Mouse (Mus musculus) intestine, embryonic 14.5 days (tissue): ENCODE results near the gene Polr3h. TPM values are rescaled to one million over a fixed set of nuclear protein-coding genes. Genes with fewer than 3 reads are reported as not detected.

Experiments
- ATAC-seq: fragments of 200-750 bp; cut with Nextera tagmentation; replicated peaks from 2 replicates; pipeline ENCODE4 v1.8.0; 2017; ENCODE audit warnings: low read depth, moderate number of reproducible peaks, moderate TSS enrichment, moderate library complexity; ENCODE audit not compliant: low FRiP score, low TSS enrichment
- DNase-seq: peaks from one replicate; pipeline ENCODE4 v3.0.0-alpha.2; 2018; ENCODE audit warnings: low spot score
- H3K27ac ChIP-seq: fragments of 300-500 bp; sonication (generic); 2 replicates; pipeline ENCODE4 v1.5.1; 2014; ENCODE audit warnings: low read depth, mild to moderate bottlenecking, control low read depth
- H3K27me3 ChIP-seq: fragments of 300-500 bp; sonication (generic); replicated peaks from 2 replicates; pipeline ENCODE4 v1.6.1; 2014; ENCODE audit warnings: low read length, control low read depth; ENCODE audit not compliant: control insufficient read depth, insufficient read depth
- H3K36me3 ChIP-seq: fragments of 300-500 bp; sonication (generic); 2 replicates; pipeline ENCODE4 v1.6.1; 2014; ENCODE audit warnings: low read length, control low read depth; ENCODE audit not compliant: control insufficient read depth, insufficient read depth
- H3K4me1 ChIP-seq: fragments of 300-500 bp; sonication (generic); replicated peaks from 2 replicates; pipeline ENCODE4 v1.6.1; 2014; ENCODE audit warnings: low read length, control low read depth, mixed read lengths; ENCODE audit not compliant: control insufficient read depth, insufficient read depth
- H3K4me2 ChIP-seq: fragments of 300-500 bp; sonication (generic); 2 replicates; pipeline ENCODE4 v1.6.1; 2014; ENCODE audit warnings: low read length
- H3K4me3 ChIP-seq: fragments of 300-500 bp; sonication (generic); 2 replicates; pipeline ENCODE4 v1.5.1; 2014; ENCODE audit warnings: low read depth, low read length, control low read depth, mixed read lengths
- H3K9ac ChIP-seq: fragments of 300-500 bp; sonication (generic); 2 replicates; pipeline ENCODE4 v1.6.1; 2014; ENCODE audit warnings: mild to moderate bottlenecking, low read length
- H3K9me3 ChIP-seq: fragments of 300-500 bp; sonication (generic); 2 replicates; pipeline ENCODE4 v1.6.1; 2016; ENCODE audit warnings: low read length, control low read depth; ENCODE audit not compliant: control insufficient read depth
- WGBS: fragments of 180-500 bp; shearing (Covaris S2); extraction: QIAGEN DNeasy Blood & Tissue Kit; methylation state at CpG from one replicate; pipeline ENCODE4 v1.1.7; 2014; 5-methylcytosine and 5-hydroxymethylcytosine counted together
- polyA plus RNA-seq: library from polyadenylated mRNA; unstranded; fragments of >200 nt; fragmentation: Nextera tagmentation; extraction: Ambion mirVana; gene quantifications from 2 replicates; pipeline ENCODE4 v1.2.1, GENCODE M21; 2014

Polr3h gene
- polyA plus RNA-seq, 1 experiment from 2014 or later = 79.5 TPM

DNA sequence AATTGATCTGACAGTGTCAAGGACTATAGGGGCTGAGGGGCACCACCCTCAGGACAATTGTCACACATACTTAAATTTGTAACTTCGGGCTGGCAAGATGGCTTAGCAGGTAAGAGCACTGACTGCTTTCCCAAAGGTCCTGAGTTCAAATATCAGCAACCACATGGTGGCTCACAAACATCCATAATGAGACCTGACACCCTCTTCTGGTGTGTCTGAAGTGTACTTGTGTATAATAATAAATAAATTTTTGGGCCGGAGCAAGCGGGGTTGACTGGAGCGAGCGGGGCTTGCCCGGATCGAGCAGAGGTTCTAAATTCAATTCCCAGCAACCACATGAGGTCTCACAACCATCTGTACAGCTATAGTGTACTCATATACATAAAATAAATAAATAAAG, 85.7 kb downstream of the Polr3h start:
- Histone ChIP-seq H3K9ac (no peak overlapping the region), H3K36me3 (no peaks in the 10 kb centered on the region), H3K4me1 (peaks cover 12% of the 10 kb centered on the region), H3K27me3 (no peaks in the 10 kb centered on the region), H3K4me2 (no peak overlapping the region), H3K9me3 (no peaks in the 10 kb centered on the region), H3K27ac (no peak overlapping the region), H3K4me3 (no peak overlapping the region)
- 84% methylated on average over 7 of the region's 7 CpGs for WGBS
- ATAC-seq (no peak), DNase-seq (no peak)

DNA sequence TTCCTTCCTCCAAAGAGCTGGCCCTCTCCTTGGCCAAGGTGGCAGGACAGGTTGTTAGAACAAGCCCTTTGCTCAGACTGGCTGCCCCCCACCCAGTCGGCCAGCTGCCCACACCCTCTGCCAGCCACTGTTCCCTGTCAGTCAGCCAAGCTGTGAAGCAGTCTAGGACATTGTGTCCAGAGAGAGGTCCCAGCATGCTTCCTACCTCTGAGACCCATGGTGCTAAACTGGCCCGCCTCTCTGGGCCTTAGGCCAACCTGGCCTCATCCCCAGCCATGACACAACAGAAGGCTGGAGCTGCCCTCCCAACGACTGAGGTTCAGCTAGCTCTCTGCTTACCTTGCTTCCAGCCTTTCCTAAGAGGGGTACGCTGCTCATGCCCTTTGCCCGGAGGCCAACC, 86.4 kb downstream of the Polr3h start:
- DNase-seq = no peak
- Histone ChIP-seq H3K36me3 (no peaks in the 10 kb centered on the region), H3K4me3 (no peak overlapping the region), H3K27ac (no peak overlapping the region), H3K27me3 (no peaks in the 10 kb centered on the region), H3K9ac (no peak overlapping the region), H3K4me1 (peaks cover 12% of the 10 kb centered on the region), H3K9me3 (no peaks in the 10 kb centered on the region), H3K4me2 (no peak overlapping the region)
- no peak for ATAC-seq
- 72% methylated on average over 5 of the region's 5 CpGs for WGBS

DNA sequence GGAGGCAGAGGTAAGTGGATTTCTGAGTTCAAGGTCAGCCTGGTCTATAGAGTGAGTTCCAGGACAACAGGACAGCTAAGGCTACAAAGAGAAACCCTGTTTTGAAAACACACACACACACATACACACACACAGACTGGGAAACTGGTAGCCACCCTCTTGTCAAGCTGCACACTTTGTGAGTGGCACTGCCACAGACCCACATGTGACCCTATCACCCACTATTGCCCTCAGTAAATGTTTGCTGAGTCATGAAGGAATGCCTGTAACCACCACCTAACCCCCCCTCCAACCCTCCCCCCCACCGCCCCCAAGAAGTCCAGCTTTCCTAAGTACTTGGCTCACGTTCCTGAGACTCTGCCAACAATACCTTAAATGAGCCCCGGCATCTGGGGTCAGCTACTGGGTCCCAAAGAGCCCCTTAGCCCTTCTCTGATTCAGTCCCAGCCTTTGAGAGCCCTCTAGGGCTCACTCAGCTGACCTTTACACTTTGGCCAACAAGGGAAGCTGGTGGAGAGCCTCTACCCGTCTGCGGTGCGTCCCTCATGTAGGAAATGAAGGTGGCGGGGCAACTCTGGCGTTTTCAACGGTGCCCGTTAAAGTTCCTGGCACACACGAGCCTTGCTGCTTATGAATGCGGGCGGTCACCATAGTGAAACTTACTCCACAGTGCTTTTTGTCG, 87.3 kb downstream of the Polr3h start:
- Histone ChIP-seq H3K4me2 (no peak overlapping the region), H3K4me1 (peaks cover 12% of the 10 kb centered on the region), H3K36me3 (no peaks in the 10 kb centered on the region), H3K27me3 (no peaks in the 10 kb centered on the region), H3K9me3 (no peaks in the 10 kb centered on the region), H3K27ac (no peak overlapping the region), H3K4me3 (no peak overlapping the region), H3K9ac (no peak overlapping the region)
- WGBS = 80% methylated on average over 14 of the region's 14 CpGs
- ATAC-seq = no peak
- DNase-seq = no peak

Other genes with a start within 250 kb of the Polr3h start
- 4.7 and 5.1 TPM in 2 replicates for gene Chadl, start 229.0 kb downstream of the Polr3h start, polyA plus RNA-seq
- gene Zc3h7b, start 181.2 kb downstream of the Polr3h start, polyA plus RNA-seq = 30.9 and 31.2 TPM in 2 replicates
- gene Rangap1, start 180.7 kb downstream of the Polr3h start, polyA plus RNA-seq = 106 and 113 TPM in 2 replicates
- gene Tef, start 123.8 kb downstream of the Polr3h start, polyA plus RNA-seq = 17.7 and 21.0 TPM in 2 replicates
- 23.0 TPM in 2 replicates for gene Tob2, start 67.4 kb downstream of the Polr3h start, polyA plus RNA-seq
- gene Phf5a, start 54.3 kb downstream of the Polr3h start, polyA plus RNA-seq = 179 and 194 TPM in 2 replicates
- gene Aco2, start 53.9 kb downstream of the Polr3h start, polyA plus RNA-seq = 171 and 178 TPM in 2 replicates
- 16.0 and 19.4 TPM in 2 replicates for gene Csdc2, start 10.5 kb upstream of the Polr3h start, polyA plus RNA-seq
- gene Pmm1, start 34.7 kb upstream of the Polr3h start, polyA plus RNA-seq = 25.8 and 26.6 TPM in 2 replicates
- not detected in 2 replicates for gene 1700029P11Rik, start 54.3 kb upstream of the Polr3h start, polyA plus RNA-seq
- 87.0 and 96.7 TPM in 2 replicates for gene Xrcc6, start 61.6 kb upstream of the Polr3h start, polyA plus RNA-seq
- gene Desi1, start 107.6 kb upstream of the Polr3h start, polyA plus RNA-seq = 24.0 and 26.7 TPM in 2 replicates
- 301 and 329 TPM in 2 replicates for gene Snu13, start 121.4 kb upstream of the Polr3h start, polyA plus RNA-seq
- not detected in 2 replicates for gene 4930407I10Rik, start 132.9 kb upstream of the Polr3h start, polyA plus RNA-seq
- gene Mei1, start 143.8 kb upstream of the Polr3h start, polyA plus RNA-seq = not detected in 2 replicates
- 14.2 and 15.3 TPM in 2 replicates for gene Ccdc134, start 201.7 kb upstream of the Polr3h start, polyA plus RNA-seq
- 136 and 144 TPM in 2 replicates for gene Srebf2, start 220.9 kb upstream of the Polr3h start, polyA plus RNA-seq